In the genomic region with DNA sequence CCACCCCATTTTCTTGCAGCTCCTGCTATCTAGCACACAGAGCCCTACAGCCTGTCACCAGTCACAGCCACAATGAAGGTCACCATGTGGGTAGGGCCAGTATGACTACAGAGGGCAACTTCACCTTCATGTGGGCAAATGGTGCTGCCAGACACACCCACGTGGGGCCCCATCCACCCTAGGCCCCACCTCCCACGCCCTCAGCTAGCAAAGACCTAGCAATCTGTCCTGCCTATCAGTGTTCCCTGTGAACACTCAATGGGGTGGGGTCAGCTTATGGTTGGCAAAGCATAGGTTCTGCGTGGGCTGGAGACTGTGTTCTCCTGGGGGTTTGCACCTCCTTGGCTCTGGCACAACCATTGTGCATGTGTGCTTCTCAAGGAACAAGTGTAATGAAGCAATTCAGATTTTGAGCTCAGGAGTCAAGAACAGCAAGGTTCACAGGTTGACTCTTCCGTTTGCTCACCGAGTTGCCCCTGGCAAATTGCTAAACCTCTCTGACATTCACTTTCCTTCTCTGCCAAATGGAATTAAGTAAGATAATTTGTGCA, we compare ENCODE assay signal across 11 mouse cellular contexts. TPM values are rescaled to one million over a fixed set of nuclear protein-coding genes. Genes with fewer than 3 reads are reported as not detected.
DNase-seq lines count a peak whose midpoint lies in the region; ATAC-seq and TF ChIP-seq lines count a peak whose summit lies in the region.
"Had no signal": no experiment of that assay in that cellular context is flagged by ENCODE, and none has a peak within 500 bp of the region (broad histone marks: within the 10 kb centered on the region; RNA-seq: fewer than 3 reads in every experiment).

No protein-coding gene starts in this region.

- no peak for TF ChIP-seq RAD21 in MEL (IDR thresholded peaks at IDR 0.05; ENCODE audit: low read depth, low read length)

- no peak for TF ChIP-seq CTCF in MEL (IDR thresholded peaks at IDR 0.05 in 2 of 3, conservative IDR thresholded peaks at IDR 0.05 in 1 of 3; ENCODE audit: control insufficient read depth in 1 of 3, insufficient read depth in 1 of 3, low read depth in 2 of 3, low read length in 3 of 3, poor library complexity in 1 of 3, severe bottlenecking in 1 of 3)

- H3K9me3 ChIP-seq in kidney, embryonic 14.5 days (ENCODE audit: control insufficient read depth, low read length), result no peaks in the 10 kb centered on the region
- no peaks in the 10 kb centered on the region for H3K9me3 ChIP-seq in MEL (replicated peaks; ENCODE audit: insufficient read depth, low read length)
- H3K9me3 ChIP-seq: limb, embryonic 10.5 days had no signal

- H3K79me2 ChIP-seq in MEL (ENCODE audit: control insufficient read depth, insufficient read depth, low read length, poor library complexity), result no peaks in the 10 kb centered on the region

- no peak overlapping the region for H3K9ac ChIP-seq in kidney, embryonic 14.5 days (ENCODE audit: low read depth, low read length)
- H3K9ac ChIP-seq in MEL (ENCODE audit: control insufficient read depth, low read depth, low read length, poor library complexity, severe bottlenecking), result no peak overlapping the region

- H3K4me1 ChIP-seq in kidney, embryonic 14.5 days (ENCODE audit: control insufficient read depth, insufficient read depth, low read length), result peaks cover 34% of the 10 kb centered on the region
- peaks cover 24 to 47% of the 10 kb centered on the region in 2 experiments for H3K4me1 ChIP-seq in MEL (ENCODE audit: control insufficient read depth in 1 of 2, insufficient read depth in 2 of 2, low read length in 2 of 2)

- DNase-seq in kidney, adult 9 months, result peak; percentile 69
- DNase-seq in MEL (ENCODE audit: low read depth, low spot score), result peak; percentile 49
- peak; percentile 60 for DNase-seq in induced T-regulatory cell, adult 2 months (ENCODE audit: low read depth)
- no peak for DNase-seq in layer of hippocampus, adult 11-12 months (ENCODE audit: low spot score)
- DNase-seq in frontal cortex, postnatal 36 days (ENCODE audit: low spot score in 2 of 2), result no peak
- DNase-seq: cerebellum, adult 8-10 months; heart, postnatal 14 days had no signal

- TF ChIP-seq POLR2A in MEL (IDR thresholded peaks at IDR 0.05; ENCODE audit: control insufficient read depth in 1 of 2, insufficient read depth in 1 of 2, low read depth in 1 of 2, low read length in 2 of 2, poor library complexity in 1 of 2), result no peak

- H3K27ac ChIP-seq in kidney, embryonic 14.5 days (ENCODE audit: low read depth, low read length), result no peak overlapping the region
- H3K27ac ChIP-seq in MEL (ENCODE audit: control insufficient read depth, low read depth, low read length), result no peak overlapping the region
- H3K27ac ChIP-seq: limb, embryonic 10.5 days had no signal

- H3K27me3 ChIP-seq in kidney, embryonic 14.5 days (ENCODE audit: control insufficient read depth, insufficient read depth, low read length), result no peaks in the 10 kb centered on the region
- H3K27me3 ChIP-seq in MEL (ENCODE audit: control insufficient read depth in 1 of 2, insufficient read depth in 2 of 2, low read length in 2 of 2), result no peaks in the 10 kb centered on the region

- H3K4me2 ChIP-seq in kidney, embryonic 14.5 days (replicated peaks; ENCODE audit: low read depth, low read length), result no peak overlapping the region

- no peak; the same call in 1 of the 2 replicates for ATAC-seq in kidney, embryonic 14.5 days (ENCODE audit: low FRiP score, low TSS enrichment)
- ATAC-seq in megakaryocyte progenitor cell, adult 5-6 weeks (replicated peaks; ENCODE audit: poor library complexity), result peak; percentile 13
- no peak for ATAC-seq in cerebellum, adult (ENCODE audit: insufficient number of reproducible peaks, low FRiP score, low TSS enrichment)

- no peak overlapping the region for H3K4me3 ChIP-seq in kidney, embryonic 14.5 days (ENCODE audit: low read length)
- H3K4me3 ChIP-seq in MEL (ENCODE audit: control insufficient read depth in 1 of 2, insufficient read depth in 1 of 2, low read depth in 2 of 2, low read length in 2 of 2), result no peak overlapping the region
- H3K4me3 ChIP-seq: limb, embryonic 10.5 days had no signal

- peaks cover 44% of the 10 kb centered on the region for H3K36me3 ChIP-seq in kidney, embryonic 14.5 days (ENCODE audit: control insufficient read depth, insufficient read depth, low read length)
- H3K36me3 ChIP-seq in MEL (ENCODE audit: control insufficient read depth in 1 of 2, insufficient read depth in 2 of 2, low read length in 2 of 2), result peaks cover 0 to 26% of the 10 kb centered on the region in 2 experiments; a peak in 2 of 4 replicates

- WGBS in kidney, embryonic 14.5 days, result 66% methylated on average over 5 of the region's 5 CpGs

- TF ChIP-seq EP300 in MEL (IDR thresholded peaks at IDR 0.05; ENCODE audit: low read depth in 1 of 2, low read length in 2 of 2), result peak; percentile 24 to 32; a peak in 2 of 4 replicates

TF ChIP-seq in MEL, 35 proteins besides CTCF, POLR2A, EP300 and RAD21:
- TF ChIP-seq SMC3 (IDR thresholded peaks at IDR 0.05; ENCODE audit: low read depth, low read length) (no peak), TAL1 (IDR thresholded peaks at IDR 0.05; ENCODE audit: low read length) (no peak), MYC (IDR thresholded peaks at IDR 0.05; ENCODE audit: low read depth, low read length) (0 out of 2 replicates have a peak, but pooled peaks have one; percentile 16), POLR2AphosphoS5 (IDR thresholded peaks at IDR 0.05; ENCODE audit: borderline replicate concordance, low read depth, low read length) (no peak), BHLHE40 (IDR thresholded peaks at IDR 0.05; ENCODE audit: borderline replicate concordance, low read depth, low read length) (no peak), ZNF384 (IDR thresholded peaks at IDR 0.05; ENCODE audit: low read depth, low read length) (no peak), MYB (IDR thresholded peaks at IDR 0.05; ENCODE audit: low read depth, low read length) (no peak), TCF12 (IDR thresholded peaks at IDR 0.05; ENCODE audit: low read depth, low read length) (no peak), ZC3H11A (IDR thresholded peaks at IDR 0.05; ENCODE audit: low read depth, low read length) (no peak), MAX (IDR thresholded peaks at IDR 0.05; ENCODE audit: low read length) (peak; percentile 29; the same call in 1 of the 2 replicates), CHD1 (IDR thresholded peaks at IDR 0.05; ENCODE audit: low read depth, low read length) (no peak), POLR2AphosphoS2 (IDR thresholded peaks at IDR 0.05; ENCODE audit: low read length) (no peak), E2F4 (IDR thresholded peaks at IDR 0.05; ENCODE audit: borderline replicate concordance, low read depth, low read length) (no peak), NRF1 (IDR thresholded peaks at IDR 0.05; ENCODE audit: insufficient read depth, low read depth, low read length, poor library complexity, severe bottlenecking) (no peak), USF1 (IDR thresholded peaks at IDR 0.05; ENCODE audit: low read depth, low read length) (peak; percentile 34; the same call in 1 of the 2 replicates), MXI1 (IDR thresholded peaks at IDR 0.05; ENCODE audit: low read depth, low read length) (no peak; the same call in 1 of the 2 replicates), GATA1 (IDR thresholded peaks at IDR 0.05; ENCODE audit: low read depth, low read length) (no peak), ELF1 (IDR thresholded peaks at IDR 0.05; ENCODE audit: low read depth, low read length) (no peak), HCFC1 (IDR thresholded peaks at IDR 0.05; ENCODE audit: low read depth, low read length) (no peak), UBTF (IDR thresholded peaks at IDR 0.05; ENCODE audit: borderline replicate concordance, insufficient read depth, low read depth, low read length) (no peak), TBP (IDR thresholded peaks at IDR 0.05; ENCODE audit: low read depth, low read length) (no peak), USF2 (IDR thresholded peaks at IDR 0.05; ENCODE audit: borderline replicate concordance in 1 of 2, insufficient read depth in 1 of 2, low read depth in 1 of 2, low read length in 2 of 2) (no peak), ZMIZ1 (IDR thresholded peaks at IDR 0.05; ENCODE audit: low read depth, low read length) (no peak), SIN3A (IDR thresholded peaks at IDR 0.05; ENCODE audit: low read length) (no peak), MAZ (IDR thresholded peaks at IDR 0.05; ENCODE audit: low read depth, low read length) (no peak), JUND (IDR thresholded peaks at IDR 0.05; ENCODE audit: low read depth, low read length) (no peak)

RNA-seq across cellular contexts. Expression of a gene that starts 9.0 kb away (rescaled TPM):
- polyA plus RNA-seq in kidney, embryonic 14.5 days (2014; fragmentation: Nextera tagmentation; extraction: Ambion mirVana), result 153 and 226 TPM in 2 replicates
- total RNA-seq in MEL (2012; rRNA removed), result 0.89 and 2.1 TPM in 2 replicates
- polyA plus RNA-seq in MEL (2012; ENCODE audit: insufficient read depth in 1 of 2, insufficient read length in 2 of 2, low read depth in 1 of 2, low replicate concordance in 2 of 2, missing spikeins in 1 of 2), result 1 to 10 TPM in 1 of 2 experiments, not detected in 1; 2.2 TPM
- 18.2 and 30.9 TPM in 2 replicates for total RNA-seq in megakaryocyte progenitor cell, adult 5-6 weeks (2015)
- total RNA-seq in megakaryocyte progenitor cell, adult 5-6 weeks (2017), result 26.4 and 27.2 TPM in 2 replicates

Comparison
In these comparisons a context has a peak if more than half of its experiments do, and no peak if none do; other contexts are left out.
1. DNase-seq: peak in kidney, adult 9 months (single experiment), MEL (single experiment) and induced T-regulatory cell, adult 2 months (single experiment); none in layer of hippocampus, adult 11-12 months (single experiment) and frontal cortex, postnatal 36 days (0 of 2).